Mouse (Mus musculus) heart, embryonic 11.5 days (tissue): ENCODE results near the gene Snrnp25. TPM values are rescaled to one million over a fixed set of nuclear protein-coding genes. Genes with fewer than 3 reads are reported as not detected.

ENCODE experiments used
- ATAC-seq: fragments of 200-750 bp; cut with Nextera tagmentation; replicated peaks from 2 replicates; pipeline ENCODE4 v1.8.0; 2017; ENCODE audit warnings: moderate library complexity; ENCODE audit not compliant: insufficient number of reproducible peaks, low FRiP score, low TSS enrichment
- H3K27ac ChIP-seq: fragments of 300-500 bp; sonication (generic); 2 replicates; pipeline ENCODE4 v1.5.1; 2014; ENCODE audit warnings: mild to moderate bottlenecking, low read depth, low read length
- H3K27me3 ChIP-seq: fragments of 300-500 bp; sonication (generic); 2 replicates; pipeline ENCODE4 v1.6.1; 2014; ENCODE audit warnings: mild to moderate bottlenecking, low read length, mixed read lengths; ENCODE audit not compliant: control insufficient read depth, insufficient read depth
- H3K36me3 ChIP-seq: fragments of 300-500 bp; sonication (generic); 2 replicates; pipeline ENCODE4 v1.6.1; 2014; ENCODE audit warnings: mild to moderate bottlenecking, low read length, moderate library complexity, mixed read lengths; ENCODE audit not compliant: control insufficient read depth, insufficient read depth
- H3K4me1 ChIP-seq: fragments of 300-500 bp; sonication (generic); 2 replicates; pipeline ENCODE4 v1.6.1; 2014; ENCODE audit warnings: low read length; ENCODE audit not compliant: control insufficient read depth, insufficient read depth
- H3K4me2 ChIP-seq: fragments of 300-500 bp; sonication (generic); 2 replicates; pipeline ENCODE4 v1.6.1; 2014; ENCODE audit warnings: mild to moderate bottlenecking, moderate library complexity
- H3K4me3 ChIP-seq: fragments of 300-500 bp; sonication (generic); 2 replicates; pipeline ENCODE4 v1.5.1; 2014; ENCODE audit warnings: low read depth, low read length
- H3K9ac ChIP-seq: fragments of 300-500 bp; sonication (generic); 2 replicates; pipeline ENCODE4 v1.6.1; 2014; ENCODE audit warnings: mild to moderate bottlenecking, low read depth, low read length, moderate library complexity
- H3K9me3 ChIP-seq: fragments of 300-500 bp; sonication (generic); replicated peaks from 2 replicates; pipeline ENCODE4 v1.6.1; 2016; ENCODE audit warnings: low read length; ENCODE audit not compliant: control insufficient read depth
- WGBS: fragments of 180-500 bp; shearing (Covaris S2); extraction: QIAGEN DNeasy Blood & Tissue Kit; methylation state at CpG from one replicate; pipeline ENCODE4 v1.1.7; 2014; ENCODE audit not compliant: insufficient replicate concordance; 5-methylcytosine and 5-hydroxymethylcytosine counted together
- polyA plus RNA-seq: library from polyadenylated mRNA; unstranded; fragments of >200 nt; fragmentation: Nextera tagmentation; extraction: Ambion mirVana; gene quantifications from 2 replicates; pipeline ENCODE4 v1.2.1, GENCODE M21; 2014

Gene Snrnp25
- polyA plus RNA-seq, 1 experiment from 2014 or later, result 72.2 TPM

DNA sequence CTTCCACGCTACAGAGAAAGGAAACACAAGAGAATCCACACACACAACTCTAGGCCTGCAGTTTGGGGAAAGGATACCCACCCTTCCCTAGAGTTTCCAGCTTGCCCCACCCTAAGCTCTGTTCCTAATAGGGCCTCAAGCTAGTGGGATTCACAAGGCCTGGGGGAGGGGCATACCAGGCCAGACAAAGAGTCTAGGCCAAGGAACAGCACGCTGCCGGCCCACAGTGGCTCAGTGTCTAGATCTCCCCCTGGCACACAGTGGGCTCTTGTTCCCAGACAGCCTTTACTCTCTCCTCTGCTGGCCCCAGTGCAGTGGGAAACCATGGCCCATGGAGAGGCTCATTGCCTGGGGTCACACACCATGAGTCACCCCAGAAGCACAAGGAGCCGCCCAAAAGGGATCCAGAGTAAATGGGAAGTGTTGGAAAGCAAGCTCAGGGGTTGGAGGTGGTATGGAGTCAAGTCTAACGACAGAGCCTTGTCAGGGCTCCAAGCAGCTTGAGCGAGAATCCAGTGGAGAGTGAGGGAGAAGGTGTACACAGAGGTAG is 13.4 kb downstream of the Snrnp25 start:
- peaks cover 33% of the 10 kb centered on the region for H3K4me1 ChIP-seq

DNA sequence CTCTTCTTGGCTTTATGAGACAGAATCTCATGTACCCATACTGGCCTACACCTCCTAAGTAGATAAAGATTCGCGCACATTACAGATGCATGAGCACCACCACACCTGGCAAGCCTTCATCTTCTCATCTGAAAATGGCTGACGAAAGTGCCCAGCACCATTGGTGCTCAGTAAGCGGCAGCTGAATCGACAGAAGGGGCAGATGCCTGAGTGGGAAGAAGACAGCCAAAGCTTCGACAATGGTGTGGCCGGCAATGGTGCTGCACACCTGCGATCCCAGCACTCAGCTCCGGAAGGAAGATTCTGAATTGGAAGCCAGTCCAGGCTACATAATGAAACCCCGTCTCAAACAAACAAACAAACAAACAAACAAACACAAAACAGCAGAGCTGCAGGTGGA is 14.1 kb downstream of the Snrnp25 start:
- H3K27me3 ChIP-seq, result no peaks in the 10 kb centered on the region
- no peak overlapping the region for H3K27ac ChIP-seq
- H3K4me2 ChIP-seq, result 0 out of 2 replicates have a peak overlapping the region, but pooled peaks have one; percentile 97
- no peak for ATAC-seq
- H3K9me3 ChIP-seq, result no peaks in the 10 kb centered on the region
- H3K4me1 ChIP-seq, result peaks cover 33% of the 10 kb centered on the region
- 83% methylated on average over 10 of the region's 10 CpGs for WGBS
- no peak overlapping the region for H3K9ac ChIP-seq
- peaks cover 5% of the 10 kb centered on the region; the same call in 1 of the 2 replicates for H3K36me3 ChIP-seq
- H3K4me3 ChIP-seq, result no peak overlapping the region

More for the DNA sequence above, 13.4 kb downstream of the Snrnp25 start:
- 61% methylated on average over 6 of the region's 6 CpGs for WGBS
- no peak for ATAC-seq
- Histone ChIP-seq H3K4me2 (peak overlapping the region; percentile 10; the same call in 1 of the 2 replicates), H3K27me3 (no peaks in the 10 kb centered on the region), H3K36me3 (peaks cover 5% of the 10 kb centered on the region; the same call in 1 of the 2 replicates), H3K9me3 (no peaks in the 10 kb centered on the region), H3K27ac (no peak overlapping the region), H3K9ac (peak overlapping the region; percentile 40), H3K4me3 (no peak overlapping the region)

GRCm38 (mm10) chr11:32220607-32221224 is 15.5 kb downstream of the Snrnp25 start:
- Histone ChIP-seq H3K36me3 (peaks cover 1% of the 10 kb centered on the region; the same call in 1 of the 2 replicates), H3K27me3 (no peaks in the 10 kb centered on the region), H3K9me3 (no peaks in the 10 kb centered on the region), H3K27ac (peak overlapping the region; percentile 95; the same call in 1 of the 2 replicates), H3K4me1 (peaks cover 42% of the 10 kb centered on the region), H3K9ac (peak overlapping the region; percentile 95), H3K4me3 (peak overlapping the region; percentile 97), H3K4me2 (peak overlapping the region; percentile 97)
- WGBS, result 30% methylated on average over 10 of the region's 10 CpGs
- peak; percentile 33; the same call in 1 of the 2 replicates for ATAC-seq

- H3K27me3 ChIP-seq, result no peaks in the 10 kb centered on the region
- H3K36me3 ChIP-seq, result no peaks in the 10 kb centered on the region
- peaks cover 46% of the 10 kb centered on the region for H3K4me1 ChIP-seq
- under 1% methylated on average over 38 of the region's 46 CpGs for WGBS
- ATAC-seq, result peak; percentile 66
- peak overlapping the region; percentile 97 for H3K4me3 ChIP-seq
- H3K9me3 ChIP-seq, result no peaks in the 10 kb centered on the region
- peak overlapping the region; percentile 95 for H3K9ac ChIP-seq
- peak overlapping the region; percentile 95 for H3K27ac ChIP-seq
- peak overlapping the region; percentile 97 for H3K4me2 ChIP-seq
These were observed 16.2 kb downstream of the Snrnp25 start for GRCm38 (mm10) chr11:32221225-32221950.

GRCm38 (mm10) chr11:32221951-32222409 is 16.8 kb downstream of the Snrnp25 start, which contains the start of gene Rhbdf1:
Rhbdf1 (minus strand) TSS chr11:32222300.
- Histone ChIP-seq H3K4me1 (peaks cover 48% of the 10 kb centered on the region), H3K27me3 (no peaks in the 10 kb centered on the region), H3K4me3 (peak within 1 kb of the TSS; percentile 97), H3K27ac (peak within 1 kb of the TSS; percentile 95), H3K4me2 (peak within 1 kb of the TSS; percentile 97), H3K9me3 (no peaks in the 10 kb centered on the region), H3K36me3 (no peaks in the 10 kb centered on the region), H3K9ac (peak within 1 kb of the TSS; percentile 95)
- under 1% methylated on average over 59 of the region's 72 CpGs for WGBS
- ATAC-seq, result peak; percentile 59

- no peaks in the 10 kb centered on the region for H3K36me3 ChIP-seq
- H3K4me1 ChIP-seq, result peaks cover 52% of the 10 kb centered on the region
- H3K9ac ChIP-seq, result peak overlapping the region; percentile 95; the same call in 1 of the 2 replicates
- peak overlapping the region; percentile 95 for H3K27ac ChIP-seq
- H3K27me3 ChIP-seq, result no peaks in the 10 kb centered on the region
- 9% methylated on average over 21 of the region's 21 CpGs for WGBS
- no peaks in the 10 kb centered on the region for H3K9me3 ChIP-seq
- ATAC-seq, result no peak
- peak overlapping the region; percentile 97 for H3K4me2 ChIP-seq
- peak overlapping the region; percentile 97 for H3K4me3 ChIP-seq
These were observed 17.5 kb downstream of the Snrnp25 start for GRCm38 (mm10) chr11:32222570-32223194.

DNA sequence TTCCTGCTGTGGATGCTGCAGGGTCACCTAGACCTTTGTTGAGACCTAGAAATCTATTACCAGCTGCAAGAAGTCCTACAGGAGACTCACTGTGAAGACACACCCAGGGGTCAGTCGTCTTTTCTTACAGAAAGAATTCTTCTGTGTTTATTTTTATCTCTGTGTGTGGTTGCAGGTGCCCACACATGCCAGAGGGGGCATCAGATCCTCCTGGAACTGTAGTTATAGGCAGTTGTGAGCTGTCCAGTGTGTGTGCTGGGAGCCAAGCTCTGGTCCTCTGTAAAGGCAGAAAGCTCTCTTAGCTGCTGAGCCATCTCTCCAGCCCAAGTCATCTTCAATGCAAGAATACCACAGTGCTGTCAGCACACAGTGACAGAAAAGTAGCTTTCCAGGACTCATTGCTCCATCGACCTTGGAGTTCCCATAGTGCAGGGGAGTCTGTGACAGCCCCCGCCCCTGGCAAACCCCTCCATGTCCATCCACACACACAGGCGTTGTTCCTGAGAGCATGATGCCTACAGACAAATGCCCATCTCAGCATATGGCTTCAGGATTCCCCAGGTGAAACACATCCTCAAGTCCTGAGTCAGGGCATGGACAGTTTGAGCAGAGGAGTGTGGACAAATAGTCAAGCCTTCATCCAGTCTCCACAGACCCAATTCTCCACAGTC is 18.2 kb downstream of the Snrnp25 start:
- no peak overlapping the region; the same call in 1 of the 2 replicates for H3K27ac ChIP-seq
- 72% methylated on average over 4 of the region's 4 CpGs for WGBS
- no peak overlapping the region; the same call in 1 of the 2 replicates for H3K4me2 ChIP-seq
- H3K9ac ChIP-seq, result no peak overlapping the region
- H3K36me3 ChIP-seq, result no peaks in the 10 kb centered on the region
- no peak overlapping the region for H3K4me3 ChIP-seq
- H3K9me3 ChIP-seq, result no peaks in the 10 kb centered on the region
- no peak for ATAC-seq
- no peaks in the 10 kb centered on the region for H3K27me3 ChIP-seq
- H3K4me1 ChIP-seq, result peaks cover 52% of the 10 kb centered on the region
